In genomic region chr3:89245688-89246171, GRCm38 (mm10) we compare ENCODE assay signal across 8 mouse cellular contexts. TPM values are rescaled to one million over a fixed set of nuclear protein-coding genes. Genes with fewer than 3 reads are reported as not detected.
A peak's percentile ranks its signal among the peaks of the same experiment; 100 is the strongest.
DNase-seq lines count a peak whose midpoint lies in the region; ATAC-seq lines count a peak whose summit lies in the region.

TSS of gene Krtcap2 (plus strand) at chr3:89245966.

- peak within 1 kb of the TSS; percentile 88 for H3K4me2 ChIP-seq in heart, embryonic 14.5 days (ENCODE audit: low read length)

- 0 out of 2 replicates have a peak, but pooled peaks have one; percentile 10 for ATAC-seq in heart, embryonic 14.5 days (ENCODE audit: insufficient number of reproducible peaks, insufficient read depth, low FRiP score, low read depth)

- peak within 1 kb of the TSS; percentile 94 for H3K27ac ChIP-seq in forebrain, embryonic 10.5 days
- peak within 1 kb of the TSS; percentile 18 to 75 for H3K27ac ChIP-seq in heart, embryonic 14.5 days (replicated peaks in 1 of 2; ENCODE audit: control insufficient read depth in 1 of 2, insufficient read depth in 1 of 2, low read depth in 2 of 2, low read length in 2 of 2)
- H3K27ac ChIP-seq in midbrain, embryonic 10.5 days (replicated peaks) = peak within 1 kb of the TSS; percentile 93

- peak; percentile 49 for DNase-seq in kidney, postnatal 10 days
- DNase-seq in kidney, adult 9 months = no peak
- DNase-seq in adrenal gland, postnatal 36 days = no peak
- peak; percentile 56 for DNase-seq in forebrain, embryonic 10.5 days (ENCODE audit: extremely low spot score, low spot score)
- peak; percentile 64 to 85 for DNase-seq in layer of hippocampus, postnatal 14 days (ENCODE audit: low spot score in 2 of 2)
- DNase-seq in midbrain, embryonic 10.5 days (ENCODE audit: low spot score) = peak; percentile 58
- DNase-seq in testis, postnatal 14 days (ENCODE audit: low spot score) = peak; percentile 44

- H3K27me3 ChIP-seq in forebrain, embryonic 10.5 days (ENCODE audit: poor library complexity, severe bottlenecking) = peaks cover 30% of the 10 kb centered on the region
- H3K27me3 ChIP-seq in heart, embryonic 14.5 days (ENCODE audit: control insufficient read depth, insufficient read depth, low read length) = peaks cover 25% of the 10 kb centered on the region
- H3K27me3 ChIP-seq in midbrain, embryonic 10.5 days (ENCODE audit: low read depth, poor library complexity, severe bottlenecking) = peaks cover 36% of the 10 kb centered on the region

- H3K9me3 ChIP-seq in forebrain, embryonic 10.5 days = no peaks in the 10 kb centered on the region
- H3K9me3 ChIP-seq in heart, embryonic 14.5 days (ENCODE audit: control insufficient read depth, low read length) = no peaks in the 10 kb centered on the region
- no peaks in the 10 kb centered on the region for H3K9me3 ChIP-seq in midbrain, embryonic 10.5 days (replicated peaks)

- H3K4me1 ChIP-seq in forebrain, embryonic 10.5 days = peaks cover 62% of the 10 kb centered on the region
- H3K4me1 ChIP-seq in heart, embryonic 14.5 days (ENCODE audit: control insufficient read depth in 2 of 2, insufficient read depth in 2 of 2, low read length in 2 of 2) = peaks cover 10 to 29% of the 10 kb centered on the region in 2 experiments
- peaks cover 59% of the 10 kb centered on the region for H3K4me1 ChIP-seq in midbrain, embryonic 10.5 days

- 5% methylated on average over 20 of the region's 20 CpGs for WGBS in forebrain, embryonic 10.5 days
- 5% methylated on average over 20 of the region's 20 CpGs for WGBS in heart, embryonic 14.5 days
- WGBS in midbrain, embryonic 10.5 days = 4% methylated on average over 20 of the region's 20 CpGs

- H3K36me3 ChIP-seq in forebrain, embryonic 10.5 days (replicated peaks) = peaks cover 37% of the 10 kb centered on the region
- H3K36me3 ChIP-seq in heart, embryonic 14.5 days (ENCODE audit: control insufficient read depth, insufficient read depth, low read length) = peaks cover 11% of the 10 kb centered on the region
- peaks cover 30% of the 10 kb centered on the region for H3K36me3 ChIP-seq in midbrain, embryonic 10.5 days

- peak within 1 kb of the TSS; percentile 84 for H3K9ac ChIP-seq in heart, embryonic 14.5 days (ENCODE audit: low read length)

- peak within 1 kb of the TSS; percentile 83 for H3K4me3 ChIP-seq in forebrain, embryonic 10.5 days
- H3K4me3 ChIP-seq in heart, embryonic 14.5 days (ENCODE audit: control insufficient read depth in 1 of 2, insufficient read depth in 1 of 2, low read depth in 1 of 2, low read length in 2 of 2) = peak within 1 kb of the TSS; percentile 69 to 88
- peak within 1 kb of the TSS; percentile 86 for H3K4me3 ChIP-seq in midbrain, embryonic 10.5 days

RNA-seq across cellular contexts. Expression of gene Krtcap2, which starts in this region (rescaled TPM):
- total RNA-seq in adrenal gland, postnatal 36 days (2021) = 100 to 1,000 TPM; 114 to 139 TPM
- 260 and 275 TPM in 2 replicates for polyA plus RNA-seq in forebrain, embryonic 10.5 days (2016; fragmentation: Nextera tagmentation; extraction: Ambion mirVana)
- 216 and 239 TPM in 2 replicates for polyA plus RNA-seq in heart, embryonic 14.5 days (2014; fragmentation: Nextera tagmentation; extraction: Ambion mirVana)
- 10 to 100 TPM; 77.3 to 90.2 TPM for total RNA-seq in layer of hippocampus, postnatal 14 days (2021)
- polyA plus RNA-seq in midbrain, embryonic 10.5 days (2016; fragmentation: Nextera tagmentation; extraction: Ambion mirVana) = 268 and 282 TPM in 2 replicates

Comparison
In these comparisons a context has a peak if more than half of its experiments do, and no peak if none do; other contexts are left out.
1. DNase-seq: peak in kidney, postnatal 10 days (single experiment), forebrain, embryonic 10.5 days (single experiment), layer of hippocampus, postnatal 14 days (2 of 2), midbrain, embryonic 10.5 days (single experiment) and testis, postnatal 14 days (single experiment); none in kidney, adult 9 months (single experiment) and adrenal gland, postnatal 36 days (0 of 2).
2. Peak in every context shown above with its lines, with median percentiles within 50 percentile points of each other: H3K27ac ChIP-seq and H3K4me3 ChIP-seq.